Mouse (Mus musculus) ES-CJ7 (cell line): ENCODE results near the gene Fam53a.

Experiments used
- DNase-seq: peaks from one replicate; pipeline ENCODE4 v3.0.0; 2011; ENCODE audit warnings: low read depth, low spot score

Fam53a gene

DNA sequence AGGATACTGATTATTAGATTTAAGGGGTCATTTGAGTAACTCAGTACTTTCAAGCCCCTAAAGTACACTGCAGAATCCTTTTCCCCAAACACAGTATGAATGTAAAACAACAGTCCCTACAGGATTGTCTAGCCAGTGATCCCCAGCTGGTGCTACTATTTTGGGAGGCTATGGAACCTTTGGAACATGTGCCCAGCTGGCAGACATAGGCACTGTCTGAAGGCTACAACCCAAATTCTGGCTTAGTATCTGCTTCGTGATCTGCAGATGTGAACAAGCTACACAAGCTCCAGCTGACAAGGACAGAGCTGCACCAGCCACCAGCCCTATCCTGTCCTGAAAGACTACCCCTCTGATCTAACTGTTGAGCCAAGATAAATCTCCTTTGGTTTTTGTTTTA lies 3.1 kb upstream of the Fam53a start:
- no peak for DNase-seq

DNA sequence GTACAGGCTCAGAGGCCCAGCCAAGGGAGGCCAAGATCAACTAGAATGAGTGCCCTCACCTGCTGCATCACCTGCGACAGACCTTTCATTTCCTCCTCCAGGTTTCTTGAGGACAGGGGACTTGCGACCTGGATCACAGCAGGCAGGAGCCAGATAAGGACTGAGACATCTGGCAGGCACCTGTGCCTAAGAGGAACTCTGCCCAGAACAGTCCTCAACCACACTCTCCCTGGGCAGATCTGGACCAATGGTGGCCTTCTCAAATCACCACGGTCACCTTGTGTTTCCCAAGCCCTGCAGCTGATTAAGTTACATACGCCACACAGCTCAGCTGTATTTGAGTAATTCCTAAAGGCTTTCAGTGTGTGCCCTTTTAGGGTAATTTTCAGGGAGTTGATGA lies 1.2 kb upstream of the Fam53a start:
- no peak for DNase-seq

DNA sequence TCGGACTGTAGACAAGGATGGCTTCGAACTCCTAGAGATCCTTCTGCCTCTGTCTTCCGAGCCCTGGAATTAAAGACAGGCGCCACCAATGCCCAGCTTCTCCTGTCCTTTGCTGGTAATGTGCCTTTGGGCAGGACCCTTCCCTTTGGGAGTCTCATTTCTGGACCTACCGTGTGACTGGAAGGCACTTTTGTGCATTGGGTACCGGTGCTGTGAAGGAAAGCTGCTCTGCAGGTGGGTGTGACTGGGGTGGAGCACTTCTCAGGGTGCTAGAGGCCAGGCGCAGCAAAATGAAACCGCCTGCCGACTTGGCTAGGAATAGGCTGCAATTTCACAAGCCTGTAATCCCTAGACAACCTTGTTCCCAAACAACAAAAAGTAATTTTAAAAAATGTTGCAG lies 626 bp upstream of the Fam53a start:
- peak; percentile 35 for DNase-seq

DNA sequence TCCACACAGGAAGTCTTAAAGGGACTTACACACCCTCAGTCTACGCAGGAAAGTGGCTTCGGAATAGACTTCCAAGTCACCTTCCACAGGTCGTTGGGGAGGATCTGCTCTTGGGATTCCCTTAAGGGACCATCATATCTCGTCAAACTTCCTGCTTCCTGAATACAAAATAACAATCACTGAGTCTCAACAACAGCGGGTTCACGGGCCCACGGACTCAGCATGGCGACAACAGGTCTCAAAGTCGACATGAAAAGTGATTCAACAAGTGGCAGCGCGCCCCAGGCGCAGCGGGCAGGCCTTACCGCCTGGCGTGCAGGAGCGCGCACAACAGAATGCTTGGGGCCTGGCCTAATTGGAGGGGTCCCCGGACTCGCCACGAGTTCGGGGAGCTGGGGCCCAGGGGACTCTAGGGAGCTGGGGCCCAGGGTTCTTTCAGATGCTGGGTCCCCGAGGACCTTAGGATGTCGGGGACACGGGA lies 575 bp downstream of the Fam53a start:
- DNase-seq, result peak; percentile 57

DNA sequence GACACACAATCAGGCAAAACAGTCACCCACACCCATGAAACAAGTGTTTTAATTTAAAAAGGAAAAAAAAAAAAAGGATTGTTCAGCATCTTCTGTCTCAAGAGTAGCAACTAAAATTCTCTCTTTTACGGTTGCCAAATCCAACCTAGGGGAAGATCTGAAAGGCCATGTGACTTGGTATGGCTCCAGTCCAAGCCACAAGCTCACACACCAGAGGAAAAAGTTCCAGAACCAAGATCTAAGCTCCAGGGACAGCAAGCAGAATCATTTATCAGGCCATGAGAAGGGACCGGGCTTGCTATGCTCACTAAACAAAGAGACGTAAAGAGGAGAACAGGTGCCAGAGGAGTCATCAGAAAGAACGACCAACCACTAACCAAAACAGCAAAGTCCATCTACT lies 1.5 kb downstream of the Fam53a start:
- DNase-seq, result no peak

DNA sequence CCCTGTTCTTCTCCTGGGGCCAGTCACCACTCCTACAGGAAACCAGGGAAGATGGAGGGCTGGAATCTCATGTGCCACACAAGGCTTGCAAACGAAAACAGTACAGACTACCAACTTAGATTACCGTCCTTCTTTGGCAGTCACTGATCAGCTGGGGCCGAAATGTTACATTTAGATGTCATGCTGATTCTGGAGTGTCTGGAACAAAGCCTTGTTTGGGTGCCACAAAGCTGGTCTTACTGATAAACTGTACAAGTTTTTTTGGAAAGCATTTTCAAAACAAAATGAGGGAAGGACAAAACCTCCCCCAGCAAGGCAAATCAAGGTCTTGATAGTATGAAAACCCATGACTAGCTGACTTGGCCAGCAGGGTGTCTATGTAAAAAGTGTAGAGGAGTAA lies 5.7 kb downstream of the Fam53a start:
- no peak for DNase-seq

DNA sequence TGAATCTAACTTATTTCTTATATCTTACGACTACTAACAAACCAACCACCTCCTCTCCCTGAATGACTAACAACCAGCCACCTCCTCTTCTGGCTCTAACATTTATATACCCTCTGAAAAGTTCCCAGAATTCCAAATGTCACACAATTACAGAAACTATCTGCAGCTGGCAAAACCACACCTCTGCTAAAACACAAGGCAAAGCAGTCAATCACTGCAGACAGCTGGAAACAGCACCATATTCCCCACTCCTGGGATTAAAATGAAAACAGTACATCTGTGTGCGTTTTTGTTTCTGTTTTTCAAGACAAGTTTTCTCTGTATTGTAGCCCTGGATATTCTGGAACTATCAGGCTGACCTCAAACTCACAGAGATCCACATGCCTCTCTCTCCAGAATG lies 6.8 kb downstream of the Fam53a start:
- DNase-seq, result no peak

DNA sequence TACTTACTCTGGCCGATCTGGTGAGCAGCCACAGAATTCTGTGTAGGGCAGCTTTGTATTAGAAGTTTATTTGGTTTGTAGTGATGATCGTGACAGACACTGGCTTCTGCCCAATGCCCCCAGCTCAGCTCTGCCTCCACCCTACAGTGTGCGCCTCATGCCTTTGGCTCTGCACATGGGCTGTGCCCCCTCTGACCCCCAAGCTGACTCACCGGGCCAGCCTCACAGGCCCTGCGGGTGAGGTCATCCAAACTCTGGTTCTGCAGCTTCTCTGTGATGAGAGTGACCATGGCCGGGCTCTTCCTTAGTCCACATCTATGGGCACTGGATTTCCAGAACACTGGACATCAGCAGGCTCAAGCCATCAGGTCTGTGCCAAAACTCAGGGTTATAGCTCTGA lies 15.0 kb downstream of the Fam53a start:
- no peak for DNase-seq

DNA sequence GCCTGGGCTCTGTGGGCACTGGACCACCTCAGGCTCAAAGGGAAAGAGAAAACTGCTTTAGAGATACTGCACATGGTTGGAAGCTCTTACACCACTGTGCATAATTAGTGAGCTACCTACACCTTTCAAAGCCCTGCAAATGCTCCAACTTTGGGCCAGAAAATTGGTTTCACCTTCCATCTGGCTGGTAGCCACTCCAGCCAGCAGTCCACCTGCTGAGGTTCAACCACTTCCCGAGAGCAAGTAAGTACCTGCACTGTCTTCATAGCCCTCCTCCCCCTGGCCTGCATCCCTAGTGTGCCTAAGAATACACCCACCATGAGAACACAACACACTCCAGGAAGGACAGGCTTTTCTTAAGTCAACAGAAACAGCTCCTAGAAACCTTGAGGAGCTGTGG lies 17.6 kb downstream of the Fam53a start:
- no peak for DNase-seq

DNA sequence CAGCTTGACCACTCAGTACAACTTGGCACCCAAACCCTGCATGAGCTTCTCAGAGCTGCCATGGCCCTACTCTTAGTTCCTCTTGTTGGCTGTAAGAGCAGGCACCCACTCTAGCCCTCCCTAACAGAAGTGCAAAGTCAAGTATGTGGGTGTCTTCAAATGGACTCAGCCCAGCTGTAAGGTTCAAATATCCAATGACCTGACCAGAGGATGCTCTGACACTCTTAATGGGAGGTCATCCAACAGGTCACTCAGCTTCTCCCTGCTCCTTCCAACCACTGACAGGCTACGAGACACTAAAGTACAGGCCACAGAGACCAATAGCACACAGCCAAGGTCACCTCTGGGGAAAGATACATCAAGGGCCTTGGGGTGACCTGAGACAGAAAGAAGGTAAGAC lies 20.2 kb downstream of the Fam53a start:
- DNase-seq, result no peak

DNA sequence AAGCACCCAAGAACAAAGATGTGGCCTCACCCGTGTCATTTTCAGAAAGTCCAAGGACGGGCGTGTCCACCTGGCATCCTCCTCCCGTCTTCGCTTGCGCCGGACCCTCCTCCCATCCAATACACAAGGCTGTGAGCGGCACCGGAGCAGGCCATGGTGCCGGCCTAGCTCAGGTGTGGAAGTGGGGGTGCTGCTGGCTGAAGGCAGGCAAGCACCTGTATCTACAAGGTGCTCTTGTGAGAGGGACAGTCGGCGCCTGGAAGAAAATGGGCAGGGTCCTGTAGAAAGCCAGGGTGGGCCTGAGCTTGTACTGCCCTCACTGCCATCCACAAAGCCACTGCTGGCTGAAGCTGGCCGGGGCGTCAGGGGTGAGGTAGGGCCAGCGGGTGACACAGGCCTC lies 22.0 kb downstream of the Fam53a start:
- no peak for DNase-seq

DNA sequence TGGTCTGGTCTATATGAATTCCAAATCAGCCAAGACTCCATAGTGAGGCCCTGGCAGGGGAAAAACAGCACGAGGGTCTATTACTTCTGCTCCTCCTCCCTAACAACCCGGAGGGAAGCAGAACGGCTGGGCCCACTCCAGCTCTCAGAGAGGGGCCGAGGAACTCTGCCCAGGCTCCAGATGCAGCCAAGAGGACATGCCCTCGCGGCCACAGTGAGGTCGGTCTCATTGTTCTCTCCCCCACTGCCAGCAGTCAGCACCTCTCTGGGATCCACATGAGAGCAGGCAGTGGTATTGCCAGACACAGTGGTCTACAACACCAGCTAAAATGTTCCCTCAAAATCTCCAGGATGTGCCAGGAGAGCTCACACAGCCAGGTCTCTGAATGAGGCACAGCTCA lies 22.8 kb downstream of the Fam53a start:
- no peak for DNase-seq

DNA sequence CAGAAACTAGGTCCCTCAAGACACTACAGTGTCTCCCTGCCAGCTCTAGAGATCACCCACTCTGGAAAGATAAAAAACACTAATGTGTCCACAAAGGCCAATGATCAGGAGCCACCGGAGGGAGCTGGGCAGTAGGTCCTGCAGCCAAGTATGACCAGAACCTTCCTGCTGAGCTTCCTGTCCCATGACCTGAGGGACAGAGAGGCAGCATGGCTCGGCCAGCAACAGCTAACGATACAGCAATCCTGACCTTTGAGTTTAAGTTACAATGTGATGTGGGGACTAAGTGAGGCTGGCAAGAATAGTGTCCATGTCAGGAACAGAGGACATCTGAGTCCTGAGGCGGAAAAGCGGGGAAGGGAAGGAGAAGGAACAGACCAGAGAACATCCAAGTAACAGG lies 24.1 kb downstream of the Fam53a start:
- DNase-seq, result no peak

DNA sequence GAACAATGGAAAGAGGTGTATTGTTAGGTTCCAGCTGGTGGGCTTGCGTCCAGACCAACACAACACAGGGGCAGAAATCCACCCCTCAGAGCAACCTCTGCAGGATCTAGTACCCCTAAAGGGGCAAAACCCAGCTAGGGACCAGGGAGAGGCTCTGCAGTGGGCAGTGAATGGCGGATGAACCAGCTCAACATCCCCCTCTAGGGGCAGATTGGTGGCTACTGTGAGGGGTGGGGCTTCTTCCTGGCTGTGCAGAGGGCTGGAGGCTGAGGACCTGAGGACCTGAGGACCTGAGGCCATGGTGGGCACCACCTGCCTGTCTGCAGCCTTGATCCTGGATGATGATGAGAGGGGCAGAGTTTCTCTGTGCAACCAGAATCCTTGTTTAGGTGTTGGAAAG lies 35.8 kb downstream of the Fam53a start:
- DNase-seq, result peak; percentile 53

DNA sequence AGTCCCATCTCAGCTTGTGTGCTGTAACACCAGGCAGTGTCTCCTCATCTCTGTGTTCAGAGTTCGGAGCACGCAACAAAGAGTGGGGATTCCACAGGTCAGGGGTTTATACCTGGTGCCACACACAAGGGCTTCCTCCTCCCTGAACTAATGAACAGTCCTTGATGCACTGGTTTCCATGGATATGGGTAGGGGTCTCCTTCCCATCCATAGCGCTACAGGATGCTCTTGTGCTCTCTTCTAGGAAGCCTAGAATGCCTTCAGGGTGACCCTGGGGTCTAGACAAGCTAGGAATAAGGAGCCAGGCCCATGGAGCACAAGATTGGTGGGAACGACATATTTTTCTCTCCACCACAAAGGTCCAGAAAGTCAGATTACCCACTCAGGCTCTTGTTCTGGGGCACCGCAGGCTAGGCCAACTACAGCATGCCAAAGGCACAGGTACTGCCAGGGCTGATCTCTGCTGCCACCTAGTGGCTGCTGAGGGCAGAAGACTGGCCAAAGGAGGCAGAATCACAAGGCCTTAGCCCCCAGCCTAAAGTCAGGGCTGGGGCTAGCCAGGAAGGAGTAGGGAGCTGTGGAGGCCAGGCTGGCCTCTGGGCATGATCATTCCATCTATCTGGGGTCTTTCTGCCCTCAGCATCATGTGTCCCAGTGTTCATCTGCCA lies 40.1 kb downstream of the Fam53a start:
- DNase-seq, result peak; percentile 77

DNA sequence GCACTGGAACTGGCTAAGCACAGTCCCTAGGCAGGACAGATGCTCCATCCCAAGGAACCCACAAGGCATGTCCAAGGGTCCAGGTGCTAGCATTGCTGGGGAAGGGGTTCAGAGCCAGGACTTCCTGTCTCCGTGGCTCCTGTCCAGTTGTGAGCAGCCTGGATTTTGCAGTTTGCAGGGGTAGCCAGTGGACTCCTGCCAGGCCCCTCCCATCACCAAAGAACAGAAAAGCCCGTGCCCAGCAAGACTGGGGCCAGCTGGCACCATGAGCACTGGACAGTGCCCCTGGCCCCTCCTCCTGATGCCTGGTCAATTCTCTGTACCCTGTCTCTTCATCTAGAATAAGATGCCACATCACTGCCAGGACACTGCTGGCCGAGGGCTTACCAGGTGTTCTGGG lies 41.4 kb downstream of the Fam53a start:
- no peak for DNase-seq

DNA sequence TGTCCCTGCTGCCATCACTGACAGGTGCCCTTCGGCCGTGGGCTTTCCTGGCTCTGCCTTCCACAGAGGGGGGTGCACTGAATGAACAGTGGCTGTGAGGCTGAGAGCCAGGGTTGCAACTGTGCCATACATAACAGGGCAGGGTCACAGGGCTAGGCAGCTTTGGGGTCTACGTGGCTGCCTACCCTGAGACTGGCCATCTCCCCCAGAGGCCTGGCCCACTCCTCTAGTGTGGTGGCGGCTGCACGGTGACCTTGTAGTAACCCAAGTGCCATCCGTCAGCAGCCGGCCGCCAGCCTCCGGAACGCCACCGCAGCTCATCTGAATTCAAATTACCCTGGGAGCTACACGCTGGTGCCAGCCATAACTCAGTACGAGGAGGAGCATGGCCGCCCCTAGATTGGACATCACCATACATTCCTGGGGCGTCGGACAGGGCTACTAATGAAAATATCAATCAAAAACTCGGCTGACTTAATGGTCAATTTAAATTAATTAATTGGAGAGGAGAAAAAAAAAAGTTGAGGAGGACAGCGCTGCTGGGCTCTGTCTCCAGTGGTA lies 41.9 kb downstream of the Fam53a start:
- DNase-seq, result no peak

DNA sequence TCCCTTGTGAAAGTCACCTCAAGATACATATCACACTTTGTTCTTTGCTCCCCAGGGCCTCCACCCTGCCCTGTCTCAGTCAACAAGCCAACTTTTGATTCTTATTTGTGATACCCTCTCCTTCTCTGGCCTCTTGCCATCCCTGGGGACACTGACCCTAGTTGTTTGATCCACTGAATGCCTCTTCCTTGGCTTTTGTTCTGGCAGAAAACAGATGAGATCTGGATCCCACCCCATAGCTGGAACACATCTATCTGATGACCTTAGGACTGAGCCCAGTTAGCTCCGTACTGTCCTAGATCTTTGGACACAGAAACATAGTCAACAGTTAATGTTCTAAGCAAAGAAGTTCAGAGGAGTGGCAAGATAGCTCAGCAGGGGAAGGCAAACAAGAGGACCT lies 49.1 kb downstream of the Fam53a start:
- no peak for DNase-seq

DNA sequence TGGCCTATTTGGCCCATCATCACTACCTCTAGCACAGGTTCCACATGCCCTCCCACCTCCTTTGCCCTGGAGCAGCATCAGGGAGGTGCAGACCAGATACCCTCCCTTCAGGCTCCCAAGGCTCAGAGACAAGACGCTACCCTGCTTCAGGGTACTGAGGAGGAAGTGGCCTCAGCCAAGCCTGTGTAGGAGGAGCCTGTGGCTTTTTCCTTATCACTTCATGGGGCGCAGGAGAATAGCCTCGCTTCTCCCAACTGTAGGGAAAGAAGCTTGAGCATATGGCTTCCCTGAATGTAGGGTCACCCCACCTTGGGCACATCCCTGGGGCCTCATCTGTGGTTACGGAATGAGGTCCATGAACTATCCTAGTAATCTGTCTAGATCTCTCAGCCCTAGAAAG lies 55.2 kb downstream of the Fam53a start:
- no peak for DNase-seq

DNA sequence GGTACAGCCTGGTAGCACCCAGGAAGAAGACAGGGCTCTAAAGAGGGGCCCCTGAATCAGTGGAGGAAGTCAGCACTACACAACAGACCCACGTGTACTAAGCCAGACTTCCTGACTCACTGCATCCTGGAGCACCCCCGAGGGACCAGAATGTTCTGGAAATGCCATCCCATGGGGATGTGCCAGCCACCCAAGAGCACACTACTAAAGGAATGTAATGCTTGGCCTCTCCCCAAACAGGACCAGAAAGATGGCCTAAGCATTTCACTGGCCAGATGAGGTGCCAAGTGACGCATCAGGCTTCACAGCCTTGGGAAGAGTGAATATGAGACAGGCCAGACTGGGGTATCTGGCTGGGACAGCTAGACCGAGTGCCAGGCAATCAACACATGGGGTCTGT lies 63.5 kb downstream of the Fam53a start:
- DNase-seq, result no peak

DNA sequence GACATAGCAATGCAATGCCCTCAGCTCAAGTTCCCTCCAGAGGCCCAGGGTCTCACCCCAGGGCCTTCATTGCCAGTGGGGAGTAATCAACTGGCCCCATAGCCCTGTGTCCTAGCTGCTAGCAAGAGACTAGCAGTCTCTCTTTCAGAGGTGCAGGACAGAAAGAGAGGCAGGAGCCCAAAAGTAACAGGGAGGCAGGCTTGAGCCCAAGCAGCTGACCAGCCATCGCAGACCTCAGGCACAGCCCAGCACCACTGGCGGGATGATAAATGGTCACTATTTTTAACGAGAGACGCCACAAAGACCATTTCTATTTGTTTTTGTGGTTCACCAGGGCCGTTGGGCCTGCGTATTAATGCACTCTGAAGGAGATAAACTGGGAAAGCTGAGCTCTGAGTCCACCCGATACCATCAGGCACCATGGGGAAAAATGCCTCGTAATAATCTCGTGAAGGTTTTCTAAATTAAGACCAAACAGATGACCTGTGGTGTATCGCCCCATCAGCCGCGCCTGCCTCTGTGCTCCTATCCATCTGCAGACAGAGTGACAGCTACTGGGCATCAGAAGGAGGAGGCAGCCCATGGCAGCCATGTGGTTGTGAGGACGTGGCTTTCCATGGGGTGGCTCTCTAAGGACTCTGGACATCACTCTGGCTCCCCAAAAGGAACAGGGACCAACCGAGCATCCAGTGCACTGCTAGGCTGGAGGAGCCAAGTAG lies 73.0 kb downstream of the Fam53a start:
- DNase-seq, result no peak
